ENCODE assay signal across 21 mouse cellular contexts in genomic region chr15:84024851-84025250, GRCm38 (mm10). TPM values are rescaled to one million over a fixed set of nuclear protein-coding genes. Genes with fewer than 3 reads are reported as not detected.
DNase-seq lines count a peak whose midpoint lies in the region; TF ChIP-seq lines count a peak whose summit lies in the region.
"Had no signal": no experiment of that assay in that cellular context is flagged by ENCODE, and none has a peak within 500 bp of the region (broad histone marks: within the 10 kb centered on the region; RNA-seq: fewer than 3 reads in every experiment).

No protein-coding gene starts in this region.

- TF ChIP-seq EP300 in heart, adult 2 months (IDR thresholded peaks at IDR 0.05; ENCODE audit: insufficient read depth, low read depth, low read length), result no peak

- TF ChIP-seq POLR2A in heart, adult 2 months (IDR thresholded peaks at IDR 0.05; ENCODE audit: insufficient read depth, low read depth, low read length), result no peak

- intact Hi-C loops in heart, adult 2 months (cut with DNase I), result no loop called here
- intact Hi-C loops in gastrocnemius, postnatal 14 days (cut with DNase I; ENCODE audit: low total_unique reads), result no loop called here

- H3K36me3 ChIP-seq in heart, adult 2 months (ENCODE audit: control insufficient read depth, insufficient read depth, low read length), result no peaks in the 10 kb centered on the region
- H3K36me3 ChIP-seq: embryonic facial prominence, embryonic 13.5 days; forebrain, embryonic 12.5 days; heart, embryonic 15.5 days; hindbrain, embryonic 13.5 days had no signal

- 75% methylated on average over 6 of the region's 6 CpGs for WGBS in heart, adult 2 months

- no peaks in the 10 kb centered on the region for H3K79me2 ChIP-seq in heart, adult 2 months (replicated peaks; ENCODE audit: control insufficient read depth, insufficient read depth, low read length)

- no peak for TF ChIP-seq CTCF in heart, adult 2 months (IDR thresholded peaks at IDR 0.05)

- no peaks in the 10 kb centered on the region for H3K4me1 ChIP-seq in heart, adult 2 months (ENCODE audit: control insufficient read depth, insufficient read depth, low read length)
- H3K4me1 ChIP-seq: embryonic facial prominence, embryonic 13.5 days; heart, embryonic 15.5 days had no signal

- H3K27me3 ChIP-seq in heart, adult 2 months (ENCODE audit: control insufficient read depth, insufficient read depth, low read length), result no peaks in the 10 kb centered on the region; the same call in 1 of the 2 replicates
- H3K27me3 ChIP-seq: embryonic facial prominence, embryonic 13.5 days; forebrain, embryonic 12.5 days; hindbrain, embryonic 13.5 days had no signal

- H3K9ac ChIP-seq in heart, adult 2 months (ENCODE audit: low read depth, low read length), result no peak overlapping the region
- H3K9ac ChIP-seq: embryonic facial prominence, embryonic 13.5 days; forebrain, embryonic 12.5 days; heart, embryonic 15.5 days; hindbrain, embryonic 13.5 days had no signal

- H3K4me3 ChIP-seq in heart, adult 2 months, result no peak overlapping the region
- H3K4me3 ChIP-seq: embryonic facial prominence, embryonic 13.5 days; forebrain, embryonic 12.5 days; heart, embryonic 15.5 days; hindbrain, embryonic 13.5 days had no signal

- H3K27ac ChIP-seq in heart, adult 2 months, result no peak overlapping the region
- H3K27ac ChIP-seq: embryonic facial prominence, embryonic 13.5 days; forebrain, embryonic 12.5 days; heart, embryonic 15.5 days; hindbrain, embryonic 13.5 days had no signal

- DNase-seq in brain, adult 2 months (ENCODE audit: low read depth, low spot score), result peak; percentile 83
- peak; percentile 63 for DNase-seq in cerebellum, adult 11 months
- peak; percentile 64 for DNase-seq in cerebellum, adult 8-10 months
- DNase-seq in cerebellum, postnatal 14 days, result peak; percentile 91 to 95
- DNase-seq in heart, adult 9 months (ENCODE audit: low spot score in 2 of 2), result no peak
- no peak for DNase-seq in heart, adult 2 months
- no peak for DNase-seq in gastrocnemius, postnatal 14 days
- DNase-seq: adrenal gland, postnatal 14 days; gastrocnemius, postnatal 10 days; heart, postnatal 14 days; kidney, adult 2 months had no signal

RNA-seq across cellular contexts. Expression of gene Efcab6, which starts 40.3 kb away (rescaled TPM):
- total RNA-seq in heart, adult 2 months (2021), result not detected
- polyA plus RNA-seq in heart, adult 2 months (2012; rRNA removed), result 0.06 and 0.18 TPM in 2 replicates
- total RNA-seq in gastrocnemius, postnatal 14 days (2021), result 1 to 10 TPM; 2.7 to 4.0 TPM
- total RNA-seq: adrenal gland, adult 18-20 months; adrenal gland, postnatal 14 days; CH12.LX; heart, postnatal 14 days; hematopoietic stem cell, adult 5-6 weeks had no signal
- polyA plus RNA-seq: activated CD4-positive, CD25-positive, alpha-beta regulatory T cell, adult 4 months; heart, embryonic 11.5 days; Patski had no signal

Comparison
In these comparisons a context has a peak if more than half of its experiments do, and no peak if none do; other contexts are left out.
1. DNase-seq: peak in brain, adult 2 months (single experiment), cerebellum, adult 11 months (single experiment), cerebellum, adult 8-10 months (single experiment) and cerebellum, postnatal 14 days (2 of 2); none in heart, adult 9 months (0 of 2), heart, adult 2 months (0 of 2) and gastrocnemius, postnatal 14 days (single experiment).